Mouse (Mus musculus) spleen, postnatal 10 days (tissue): Measurements from ENCODE around the gene Cd86.

Experiments used
- DNase-seq, 2 experiments: peaks; one replicate each; pipeline ENCODE4 v3.0.0; 2021 to 2022; ENCODE audit warnings: low spot score in 2 of 2

Cd86 gene

GRCm38 (mm10) chr16:36665782-36666181 is at the start of gene Cd86:
Gene Cd86, minus strand, starts transcription at chr16:36666081.
- peak; percentile 20 to 47 for DNase-seq

GRCm38 (mm10) chr16:36711760-36712159 is 45.9 kb upstream of the Cd86 start:
- peak in 1 of 2 experiments; percentile 62 for DNase-seq

GRCm38 (mm10) chr16:36710794-36711193 is 44.9 kb upstream of the Cd86 start:
- DNase-seq: peak in 1 of 2 experiments; percentile 41

- peak in 1 of 2 experiments; percentile 47 for DNase-seq
Measured at GRCm38 (mm10) chr16:36709405-36709804, 43.5 kb upstream of the Cd86 start.

- no peak for DNase-seq
Measured at GRCm38 (mm10) chr16:36708751-36709150, 42.9 kb upstream of the Cd86 start.

GRCm38 (mm10) chr16:36707702-36708423 is 42.0 kb upstream of the Cd86 start:
- no peak for DNase-seq

- DNase-seq: no peak
Measured at GRCm38 (mm10) chr16:36700484-36700883, 34.6 kb upstream of the Cd86 start.

- no peak for DNase-seq
Measured at GRCm38 (mm10) chr16:36697331-36697730, 31.4 kb upstream of the Cd86 start.

- no peak for DNase-seq
Measured at GRCm38 (mm10) chr16:36694798-36695290, 29.0 kb upstream of the Cd86 start.

- DNase-seq: peak in 1 of 2 experiments; percentile 58
Measured at GRCm38 (mm10) chr16:36693818-36694413, 28.0 kb upstream of the Cd86 start, which contains the start of gene Ildr1. Gene Ildr1, plus strand, starts transcription at chr16:36693978.

- no peak for DNase-seq
Measured at GRCm38 (mm10) chr16:36691484-36691883, 25.6 kb upstream of the Cd86 start.

- no peak for DNase-seq
Measured at GRCm38 (mm10) chr16:36688076-36688475, 22.2 kb upstream of the Cd86 start.

- no peak for DNase-seq
Measured at GRCm38 (mm10) chr16:36684325-36684918, 18.5 kb upstream of the Cd86 start.

- DNase-seq: no peak
Measured at GRCm38 (mm10) chr16:36681829-36682228, 15.9 kb upstream of the Cd86 start.

- DNase-seq: no peak
Measured at GRCm38 (mm10) chr16:36675902-36676301, 10.0 kb upstream of the Cd86 start.

- DNase-seq: no peak
Measured at GRCm38 (mm10) chr16:36675304-36675703, 9.4 kb upstream of the Cd86 start.

GRCm38 (mm10) chr16:36674457-36675204 is 8.8 kb upstream of the Cd86 start:
- DNase-seq: peak in 1 of 2 experiments; percentile 67

- no peak for DNase-seq
Measured at GRCm38 (mm10) chr16:36673196-36673595, 7.3 kb upstream of the Cd86 start.

- no peak for DNase-seq
Measured at GRCm38 (mm10) chr16:36670590-36670989, 4.7 kb upstream of the Cd86 start.

- DNase-seq: no peak
Measured at GRCm38 (mm10) chr16:36666448-36667017, 652 bp upstream of the Cd86 start.

- no peak for DNase-seq
Measured at GRCm38 (mm10) chr16:36663484-36663883, 2.4 kb downstream of the Cd86 start.

GRCm38 (mm10) chr16:36661330-36661729 is 4.6 kb downstream of the Cd86 start:
- no peak for DNase-seq
